Mouse (Mus musculus): ENCODE data around the gene Srpk1.

GRCm38 (mm10) chr17:28644112-28644511, 21.6 kb upstream of the Srpk1 start:
- TF ChIP-seq CTCF (IDR thresholded peaks at IDR 0.05; ENCODE audit: extremely low read depth, insufficient read length, insufficient replicate concordance, low read depth, low read length) (no peak), POLR2A (IDR thresholded peaks at IDR 0.05; ENCODE audit: low read depth, low read length) (no peak)
